Mouse (Mus musculus) adrenal gland, postnatal 25 days (tissue): Measurements from ENCODE around the gene Med14. TPM values are rescaled to one million over a fixed set of nuclear protein-coding genes. Genes with fewer than 3 reads are reported as not detected.

ENCODE experiments used
- DNase-seq: peaks from one replicate; pipeline ENCODE4 v3.0.0; 2021; ENCODE audit warnings: mixed read lengths
- total RNA-seq: library from RNA; stranded (reverse); gene quantifications from 2 replicates; pipeline ENCODE4 v1.2.3, GENCODE M21; 2021

Med14 gene
- total RNA-seq, 1 experiment from 2014 or later, result 24.0 TPM

DNA sequence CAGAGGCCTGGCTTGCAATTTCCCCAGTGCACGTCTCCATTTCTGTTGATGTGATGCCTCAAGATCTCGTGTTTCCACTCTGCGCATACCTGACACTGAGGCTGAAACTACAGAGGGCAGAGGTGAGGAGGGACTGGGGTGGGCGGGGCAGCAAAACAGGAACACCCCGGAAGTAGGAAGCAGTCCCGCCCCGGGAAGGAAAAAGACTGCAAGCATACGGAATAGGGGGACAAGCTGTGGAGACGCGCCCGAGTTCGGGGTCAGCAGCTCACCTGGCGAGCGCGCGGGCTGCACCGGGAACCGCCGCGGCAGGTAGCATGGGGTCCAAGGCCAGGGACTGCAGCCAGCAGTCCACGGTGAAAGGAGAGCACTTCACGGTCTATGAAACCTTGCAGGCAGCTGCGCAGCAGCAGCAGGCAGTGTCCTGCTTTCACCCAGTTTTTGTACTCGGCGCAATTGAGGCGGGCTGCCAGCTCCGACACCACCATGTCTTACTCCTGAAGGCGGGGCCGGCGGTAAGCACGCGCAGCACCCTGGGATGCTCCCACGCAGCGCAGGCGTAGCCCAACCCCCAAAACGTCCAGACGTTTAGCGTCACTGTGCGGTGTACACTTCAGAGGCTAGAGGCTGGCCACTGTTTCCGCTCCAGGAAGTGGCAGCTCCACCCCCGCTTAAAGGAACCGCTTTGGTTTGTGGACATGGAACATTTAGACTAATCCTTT is 88.7 kb downstream of the Med14 start, which contains the start of gene 1810030O07Rik:
Gene 1810030O07Rik (minus strand): TSS at position 615 of the 722 bp plus-strand sequence.
- DNase-seq, result peak; percentile 85

DNA sequence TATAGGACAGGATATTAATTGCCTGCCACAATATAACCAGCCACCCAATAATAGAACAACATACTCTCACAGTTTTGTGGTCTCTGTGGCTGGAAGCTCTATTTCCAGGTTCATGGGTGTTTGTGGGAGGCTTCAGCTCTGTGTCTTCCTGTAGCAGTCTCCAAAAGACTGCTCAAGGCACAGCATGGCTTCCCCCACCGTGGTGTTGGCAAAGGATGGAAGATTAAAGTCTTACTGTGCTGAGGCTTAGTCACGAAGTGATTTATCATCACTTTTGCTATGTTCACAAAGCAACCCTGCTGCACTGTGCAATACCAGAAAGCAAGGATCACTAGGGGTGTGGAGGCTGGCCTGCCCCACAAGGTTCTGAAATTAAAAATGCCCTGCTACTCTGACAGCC is 108.0 kb downstream of the Med14 start:
- DNase-seq, result peak; percentile 5

- DNase-seq, result no peak
Measured at GRCm38 (mm10) chrX:12651906-12652305, 110.0 kb downstream of the Med14 start.

GRCm38 (mm10) chrX:12645531-12646304 is 116.2 kb downstream of the Med14 start:
- DNase-seq, result peak; percentile 6

DNA sequence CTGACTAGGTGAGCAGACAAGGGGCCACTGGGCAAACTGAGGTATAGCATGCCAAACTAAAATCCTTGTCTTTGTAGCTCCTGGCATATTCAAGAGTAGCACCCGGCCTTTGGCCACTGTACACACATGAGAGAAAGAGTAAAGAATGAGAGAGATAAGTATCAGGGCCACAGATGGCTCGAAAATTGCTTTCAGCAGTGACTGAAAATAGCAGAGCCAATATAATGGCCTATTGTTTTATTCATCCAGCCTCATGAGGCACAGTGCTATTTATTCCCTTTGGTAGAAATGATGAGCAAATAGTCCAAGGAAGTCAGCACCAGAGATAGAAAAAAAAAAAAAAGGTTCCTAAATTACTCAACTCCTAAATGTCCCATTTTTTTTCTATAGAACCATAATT is 116.9 kb downstream of the Med14 start:
- DNase-seq, result no peak

Other genes with a start within 250 kb of the Med14 start
- gene Atp6ap2, start 174.3 kb downstream of the Med14 start, total RNA-seq, result 46.5 and 63.0 TPM in 2 replicates
- gene 1810030O07Rik, start 88.4 kb downstream of the Med14 start, total RNA-seq, result 17.4 and 23.7 TPM in 2 replicates